ENCODE assay signal across 27 mouse cellular contexts in the genomic region with DNA sequence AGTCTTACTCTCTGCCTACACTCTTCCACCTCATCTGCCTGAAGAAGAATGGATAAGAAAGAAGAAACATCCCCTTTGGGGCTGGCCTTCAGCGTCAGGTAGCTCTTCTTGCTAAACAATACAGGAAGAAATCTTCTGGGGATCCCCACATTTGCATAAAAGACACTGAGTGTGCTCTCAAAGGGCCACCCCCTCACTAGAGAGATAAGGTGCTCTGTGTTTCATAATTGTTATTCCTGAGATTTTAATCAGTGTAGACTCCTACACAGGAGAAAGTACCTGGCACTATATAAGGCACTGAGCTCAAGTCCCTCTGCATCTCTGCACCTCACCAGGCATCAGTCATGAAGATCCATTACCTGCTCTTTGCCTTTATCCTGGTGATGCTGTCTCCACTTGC. TPM values are rescaled to one million over a fixed set of nuclear protein-coding genes. Genes with fewer than 3 reads are reported as not detected.
DNase-seq lines count a peak whose midpoint lies in the region; ATAC-seq and TF ChIP-seq lines count a peak whose summit lies in the region.
"Had no signal": no experiment of that assay in that cellular context is flagged by ENCODE, and none has a peak within 500 bp of the region (broad histone marks: within the 10 kb centered on the region; RNA-seq: fewer than 3 reads in every experiment).

A gene (plus strand): TSS at position 318 of the 400 bp plus-strand sequence.

- peak; percentile 61 for ATAC-seq in activated CD4-positive, CD25-positive, alpha-beta regulatory T cell, adult 4 months
- peak; percentile 84 for ATAC-seq in inflammation-experienced regulatory T-cells, adult 6 months
- ATAC-seq in stomach, postnatal 0 days (ENCODE audit: low FRiP score, low TSS enrichment) = no peak
- ATAC-seq: forebrain, embryonic 14.5 days; forebrain, embryonic 16.5 days; Patski had no signal

- no peak for TF ChIP-seq CTCF in thymus, adult 2 months (IDR thresholded peaks at IDR 0.05; ENCODE audit: borderline replicate concordance, control insufficient read depth, extremely low read depth, insufficient read depth, low read length, poor library complexity)
- no peak for TF ChIP-seq CTCF in stomach, postnatal 0 days (IDR thresholded peaks at IDR 0.05; ENCODE audit: low read depth)

- no peak for TF ChIP-seq EP300 in stomach, postnatal 0 days (optimal IDR thresholded peaks at IDR 0.05)

- no peaks in the 10 kb centered on the region for H3K4me1 ChIP-seq in thymus, adult 2 months (replicated peaks; ENCODE audit: control insufficient read depth, insufficient read depth, low read length)
- H3K4me1 ChIP-seq in stomach, postnatal 0 days (replicated peaks; ENCODE audit: control insufficient read depth, insufficient read depth) = no peaks in the 10 kb centered on the region
- H3K4me1 ChIP-seq: embryonic facial prominence, embryonic 10.5 days; embryonic facial prominence, embryonic 12.5 days; forebrain, embryonic 12.5 days had no signal

- DNase-seq in thymus, adult 2 months = no peak
- no peak for DNase-seq in thymus, postnatal 25 days
- peak; percentile 8 for DNase-seq in CD4-positive, CD25-positive, alpha-beta regulatory T cell, adult 2 months (ENCODE audit: low read depth, low spot score)
- DNase-seq in right cerebral cortex, postnatal 25 days = no peak
- DNase-seq in retina, embryonic 14.5 days (ENCODE audit: low spot score) = no peak
- no peak for DNase-seq in stomach, postnatal 0 days (ENCODE audit: low spot score)
- DNase-seq: adrenal gland, adult 2 months; adrenal gland, postnatal 10 days; adrenal gland, postnatal 25 days; B cell, adult 2 months; cerebellum, adult 11-12 months; cerebellum, adult 2 months; cerebellum, adult 9-10 months; cerebellum, postnatal 10 days; cerebellum, postnatal 25 days had no signal

- H3K4me2 ChIP-seq in stomach, postnatal 0 days (replicated peaks; ENCODE audit: low read depth) = no peak within 1 kb of the TSS
- H3K4me2 ChIP-seq: embryonic facial prominence, embryonic 12.5 days; forebrain, embryonic 12.5 days had no signal

- no peak within 1 kb of the TSS for H3K9ac ChIP-seq in stomach, postnatal 0 days (ENCODE audit: low read length)
- H3K9ac ChIP-seq: embryonic facial prominence, embryonic 12.5 days; forebrain, embryonic 12.5 days had no signal

- no peak for TF ChIP-seq POLR2A in thymus, adult 2 months (IDR thresholded peaks at IDR 0.05; ENCODE audit: control insufficient read depth, extremely low read depth, insufficient read depth, low read length, poor library complexity)

- no peaks in the 10 kb centered on the region for H3K36me3 ChIP-seq in thymus, adult 2 months (ENCODE audit: control insufficient read depth, insufficient read depth, low read length)
- no peaks in the 10 kb centered on the region for H3K36me3 ChIP-seq in stomach, postnatal 0 days (ENCODE audit: control insufficient read depth, insufficient read depth, low read length)
- H3K36me3 ChIP-seq: embryonic facial prominence, embryonic 10.5 days; embryonic facial prominence, embryonic 12.5 days; forebrain, embryonic 12.5 days; G1E had no signal

- no peaks in the 10 kb centered on the region for H3K27me3 ChIP-seq in thymus, adult 2 months (ENCODE audit: control insufficient read depth, insufficient read depth, low read length)
- no peaks in the 10 kb centered on the region for H3K27me3 ChIP-seq in stomach, postnatal 0 days (ENCODE audit: control insufficient read depth, insufficient read depth, low read length)
- H3K27me3 ChIP-seq: embryonic facial prominence, embryonic 12.5 days; forebrain, embryonic 12.5 days had no signal

- no peak within 1 kb of the TSS for H3K27ac ChIP-seq in thymus, adult 2 months (ENCODE audit: control insufficient read depth, insufficient read depth, low read length)
- no peak within 1 kb of the TSS for H3K27ac ChIP-seq in stomach, postnatal 0 days (replicated peaks)
- H3K27ac ChIP-seq: embryonic facial prominence, embryonic 10.5 days; embryonic facial prominence, embryonic 12.5 days; forebrain, embryonic 12.5 days had no signal

- no peaks in the 10 kb centered on the region for H3K9me3 ChIP-seq in stomach, postnatal 0 days (ENCODE audit: control insufficient read depth, low read length)
- H3K9me3 ChIP-seq: embryonic facial prominence, embryonic 10.5 days; embryonic facial prominence, embryonic 12.5 days; forebrain, embryonic 12.5 days; G1E had no signal

- no peak within 1 kb of the TSS for H3K4me3 ChIP-seq in thymus, adult 2 months (ENCODE audit: control insufficient read depth, insufficient read depth, low read length)
- H3K4me3 ChIP-seq in stomach, postnatal 0 days (ENCODE audit: low read depth, low read length) = no peak within 1 kb of the TSS
- H3K4me3 ChIP-seq: embryonic facial prominence, embryonic 10.5 days; embryonic facial prominence, embryonic 12.5 days; forebrain, embryonic 12.5 days had no signal

- 70% methylated on average over 1 of the region's 1 CpGs for WGBS in thymus, adult 2 months
- 56% methylated on average over 1 of the region's 1 CpGs for WGBS in stomach, postnatal 0 days

RNA-seq across cellular contexts. Expression of the gene that starts here (rescaled TPM):
- 19.6 and 32.1 TPM in 2 replicates for polyA plus RNA-seq in thymus, adult 2 months (2012; rRNA removed)
- not detected for polyA plus RNA-seq in activated CD4-positive, CD25-positive, alpha-beta regulatory T cell, adult 4 months (2017; shearing (Covaris generic))
- not detected for polyA plus RNA-seq in inflammation-experienced regulatory T-cells, adult 6 months (2017; shearing (Covaris generic))
- 9.0 and 11.3 TPM in 2 replicates for polyA plus RNA-seq in stomach, postnatal 0 days (2015; fragmentation: Nextera tagmentation; extraction: Ambion mirVana)
- polyA plus RNA-seq: adrenal gland, adult 2 months; cerebellum, adult 2 months; cortical plate, adult 2 months; embryonic facial prominence, embryonic 10.5 days; embryonic facial prominence, embryonic 12.5 days; embryonic facial prominence, embryonic 14.5 days; forebrain, embryonic 12.5 days; forebrain, embryonic 14.5 days; forebrain, embryonic 16.5 days; frontal cortex, adult 2 months; G1E; Patski had no signal

Comparison
In these comparisons a context has a peak if more than half of its experiments do, and no peak if none do; other contexts are left out.
1. Peak in ATAC-seq in activated CD4-positive, CD25-positive, alpha-beta regulatory T cell, adult 4 months; RNA of the gene not detected or under 1 TPM.
2. Peak in ATAC-seq in inflammation-experienced regulatory T-cells, adult 6 months; RNA of the gene not detected or under 1 TPM.